Mouse (Mus musculus): ENCODE measurements around the gene Trmt13.
"Not testable (repeated sequence)": the region's sequence is repeated elsewhere in the genome, so short reads cannot be mapped to it uniquely, and the experiment has no call there.

Gene Trmt13

DNA sequence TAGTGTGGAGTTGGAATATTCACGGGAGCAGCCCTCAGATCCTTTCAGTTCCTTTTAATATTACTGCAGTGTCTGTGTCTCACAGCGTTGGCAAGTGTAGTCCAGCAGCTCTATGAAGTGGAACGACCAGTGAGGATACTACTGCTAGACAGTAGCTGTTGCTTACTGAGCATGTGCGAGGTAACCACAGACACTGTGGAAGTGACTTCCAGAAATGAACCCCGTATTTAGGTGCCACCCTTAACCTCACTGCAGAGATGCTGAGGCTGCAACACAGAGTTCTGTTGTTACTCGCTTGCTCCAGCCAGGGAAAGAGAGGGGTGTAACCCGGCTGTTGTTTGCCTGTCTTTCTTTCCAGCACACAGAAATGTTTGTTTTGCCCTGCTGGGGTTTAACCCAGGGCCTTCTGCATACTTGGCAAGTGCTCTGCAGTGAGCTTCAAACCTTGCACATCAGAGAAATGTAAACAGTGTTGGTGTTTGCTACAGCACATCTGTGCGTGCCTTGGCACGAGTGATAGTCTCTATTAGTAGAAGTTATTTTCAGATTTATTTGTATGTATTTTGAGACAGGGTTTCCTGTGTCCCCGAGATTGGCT, at the start of gene Trmt13:
Gene Trmt13 (minus strand): TSS at position 293 of the 598 bp plus-strand sequence.
- no peak for DNase-seq

DNA sequence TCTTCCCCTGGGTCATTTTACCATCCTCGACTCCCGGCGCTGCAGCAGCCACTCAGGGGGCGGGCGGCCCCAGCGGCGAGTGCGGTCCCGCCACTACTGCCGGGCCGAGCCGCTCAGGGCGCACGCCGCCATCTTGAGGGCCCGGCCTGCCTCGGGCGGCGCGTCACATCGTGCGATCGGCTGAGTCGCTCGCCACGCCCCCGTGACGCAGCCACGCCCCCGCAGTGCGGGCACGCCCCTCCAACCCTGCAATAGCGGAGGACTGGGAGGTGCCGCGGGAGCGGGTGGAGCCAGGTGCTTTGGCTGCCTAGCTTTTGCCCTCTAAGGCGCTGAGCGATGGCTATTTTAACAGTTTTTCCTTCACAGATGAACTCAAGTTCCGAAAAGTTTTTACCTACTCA, 48.1 kb upstream of the Trmt13 start, which contains the start of gene Mfsd14a:
Gene Mfsd14a (minus strand): TSS at position 215 of the 401 bp plus-strand sequence.
- DNase-seq: peak; percentile 100

DNA sequence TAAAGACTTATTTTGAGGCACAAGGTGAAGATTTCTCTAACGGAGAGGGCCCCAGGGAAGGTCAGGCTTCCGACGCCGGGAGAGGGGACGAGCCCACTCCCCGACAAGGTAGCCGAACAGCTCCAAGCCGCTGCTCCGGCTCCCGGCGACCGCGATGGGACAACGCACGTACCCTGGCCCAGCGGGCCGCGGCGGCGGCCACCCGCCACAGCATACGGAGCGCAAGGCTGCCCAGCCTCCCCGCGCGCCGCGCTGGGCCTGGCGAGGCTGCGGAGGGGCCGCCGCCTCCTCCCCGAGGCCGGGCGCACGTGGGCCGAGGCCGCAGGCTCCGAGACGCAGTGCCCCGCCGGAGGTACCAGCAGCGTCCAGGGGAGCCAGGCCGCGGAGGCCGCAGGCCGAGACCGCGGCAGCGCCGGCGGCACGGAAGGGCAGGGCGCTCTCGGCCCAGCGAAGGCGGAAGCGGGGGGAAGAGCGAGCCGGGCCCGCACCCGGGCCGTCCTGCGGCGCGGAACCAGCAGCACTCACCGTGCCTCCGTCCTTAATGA, 47.6 kb upstream of the Trmt13 start:
- no peak for DNase-seq

DNA sequence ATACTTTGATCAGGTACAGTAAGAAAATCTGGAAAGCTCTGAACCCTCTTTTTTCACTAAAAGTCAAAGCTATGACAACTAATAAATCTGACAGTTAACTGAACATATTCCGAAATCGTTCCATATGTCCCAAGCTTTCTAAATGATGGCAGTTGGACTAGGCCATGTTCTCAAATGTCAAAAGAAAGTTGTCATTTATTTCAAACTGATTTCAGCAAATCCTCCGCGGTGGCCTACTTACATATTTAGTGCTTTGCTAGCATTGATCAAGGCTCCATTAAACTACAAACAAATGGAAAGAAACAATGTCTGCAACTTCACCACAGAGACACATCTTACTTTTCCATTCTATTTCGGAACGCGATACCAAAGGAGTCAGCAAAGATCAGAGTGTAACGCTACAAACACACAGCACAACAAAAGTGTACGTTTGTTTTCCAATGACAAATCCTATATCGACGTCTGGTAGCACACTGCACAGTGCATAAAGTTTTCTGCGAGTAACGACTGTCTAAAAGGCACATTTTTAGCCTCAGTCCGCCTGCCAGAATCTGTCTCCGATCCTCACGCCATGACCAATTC, 47.0 kb upstream of the Trmt13 start:
- no peak for DNase-seq

DNA sequence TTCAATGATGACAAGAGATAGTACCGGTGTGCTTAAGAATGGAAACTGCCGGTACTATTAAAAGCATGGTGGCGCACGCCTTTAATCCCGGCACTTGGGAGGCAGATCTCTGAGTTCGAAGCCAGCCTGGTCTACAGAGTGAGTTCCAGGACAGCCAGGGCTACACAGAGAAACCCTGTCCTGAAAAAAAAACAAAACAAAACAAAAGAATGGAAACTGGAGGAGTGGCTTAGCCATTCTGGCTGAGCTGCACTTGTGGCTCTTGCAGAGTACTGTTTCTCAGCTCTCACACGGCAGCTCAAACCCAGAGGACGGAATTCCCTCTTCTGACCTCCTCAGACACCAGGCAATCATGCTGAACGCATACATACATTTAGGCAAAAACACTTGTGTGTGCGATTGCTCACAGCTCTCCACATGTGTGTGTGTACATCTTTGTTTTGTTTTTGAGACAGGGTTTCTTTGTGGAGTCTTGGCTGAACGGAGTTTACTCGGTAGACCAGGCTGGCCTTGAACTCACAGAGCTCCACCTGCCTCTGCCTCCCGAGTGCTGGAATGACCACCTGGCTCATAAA, 45.6 kb upstream of the Trmt13 start:
- no peak for DNase-seq

DNA sequence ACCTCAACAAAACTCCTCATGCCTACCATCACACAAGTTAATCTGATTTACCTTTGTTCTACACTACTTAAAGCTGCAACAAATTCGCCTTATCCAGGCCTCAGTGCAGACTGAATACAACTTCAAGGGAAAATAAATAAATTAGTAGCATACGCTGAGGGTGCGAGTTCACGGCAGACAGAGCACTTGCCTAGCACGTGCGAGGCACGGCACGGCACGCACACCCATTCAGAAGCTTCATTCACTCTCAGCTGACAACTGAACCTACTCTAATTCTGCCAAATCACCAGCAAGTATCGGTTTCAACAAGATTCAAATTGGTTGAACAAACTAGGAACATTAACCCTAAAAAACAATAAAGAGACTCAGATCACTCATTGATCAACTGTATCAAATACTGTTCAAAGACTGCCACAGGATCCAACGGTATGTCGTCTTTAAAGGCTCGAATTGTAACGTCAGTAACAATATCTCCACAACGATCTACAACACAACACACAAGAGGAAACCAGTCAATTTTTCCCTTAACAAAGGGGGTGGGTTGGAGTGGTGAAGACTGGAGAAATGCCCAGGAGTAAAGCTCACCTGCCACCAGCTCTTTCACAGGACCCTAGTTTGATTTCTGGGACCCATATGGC, 44.7 kb upstream of the Trmt13 start:
- no peak for DNase-seq

DNA sequence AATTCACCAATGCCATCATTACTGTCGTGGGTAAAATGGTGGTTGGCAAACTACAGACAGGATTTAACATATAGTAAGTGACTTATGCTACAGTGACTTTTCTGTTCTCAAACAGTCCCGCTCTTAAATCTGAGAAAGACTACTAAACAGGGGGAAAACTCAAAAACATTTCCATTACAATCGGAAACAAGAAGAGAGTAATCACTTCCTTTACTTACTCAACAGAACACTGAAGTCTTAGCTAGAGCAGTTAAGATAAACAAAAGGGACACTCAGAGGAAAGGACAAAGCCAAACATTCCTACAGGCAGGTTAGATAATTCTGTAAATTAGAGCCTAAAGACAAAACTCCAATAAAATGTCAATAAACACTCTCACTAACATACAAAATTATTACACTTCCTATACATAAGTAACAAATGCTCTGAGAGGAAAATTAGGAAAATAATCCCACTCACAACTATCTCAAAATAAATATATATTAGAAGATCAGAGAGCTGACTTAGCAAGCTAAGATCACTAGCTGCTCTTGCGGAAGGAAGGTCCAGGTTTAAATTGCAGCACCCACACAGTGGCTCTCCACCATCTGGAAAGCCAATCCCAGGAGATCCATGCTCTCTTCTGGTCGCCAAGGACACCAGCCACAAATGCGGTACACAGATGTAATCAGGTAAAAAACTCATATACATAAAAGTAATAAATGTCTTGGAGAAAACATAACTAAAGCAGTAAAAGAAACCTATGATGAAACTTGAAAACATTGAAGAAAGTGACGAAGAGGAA, 42.0 kb upstream of the Trmt13 start:
- DNase-seq: no peak

DNA sequence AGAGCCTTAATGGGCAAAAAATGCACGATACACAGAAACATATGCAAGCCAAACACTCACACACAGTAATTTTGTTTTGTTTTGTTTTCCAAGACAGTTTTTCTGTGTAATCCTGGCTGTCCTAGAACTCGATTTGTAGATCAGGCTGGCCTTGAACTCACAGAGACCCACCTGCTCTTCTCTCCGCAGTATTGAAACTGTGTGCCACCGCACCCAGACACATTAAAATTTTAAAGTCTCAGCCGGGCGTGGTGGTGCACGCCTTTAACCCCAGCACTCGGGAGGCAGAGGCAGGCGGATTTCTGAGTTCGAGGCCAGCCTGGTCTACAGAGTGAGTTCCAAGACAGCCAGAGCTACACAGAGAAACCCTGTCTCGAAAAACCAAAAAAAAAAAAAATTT, 39.7 kb upstream of the Trmt13 start:
- DNase-seq: not testable (repeated sequence)

DNA sequence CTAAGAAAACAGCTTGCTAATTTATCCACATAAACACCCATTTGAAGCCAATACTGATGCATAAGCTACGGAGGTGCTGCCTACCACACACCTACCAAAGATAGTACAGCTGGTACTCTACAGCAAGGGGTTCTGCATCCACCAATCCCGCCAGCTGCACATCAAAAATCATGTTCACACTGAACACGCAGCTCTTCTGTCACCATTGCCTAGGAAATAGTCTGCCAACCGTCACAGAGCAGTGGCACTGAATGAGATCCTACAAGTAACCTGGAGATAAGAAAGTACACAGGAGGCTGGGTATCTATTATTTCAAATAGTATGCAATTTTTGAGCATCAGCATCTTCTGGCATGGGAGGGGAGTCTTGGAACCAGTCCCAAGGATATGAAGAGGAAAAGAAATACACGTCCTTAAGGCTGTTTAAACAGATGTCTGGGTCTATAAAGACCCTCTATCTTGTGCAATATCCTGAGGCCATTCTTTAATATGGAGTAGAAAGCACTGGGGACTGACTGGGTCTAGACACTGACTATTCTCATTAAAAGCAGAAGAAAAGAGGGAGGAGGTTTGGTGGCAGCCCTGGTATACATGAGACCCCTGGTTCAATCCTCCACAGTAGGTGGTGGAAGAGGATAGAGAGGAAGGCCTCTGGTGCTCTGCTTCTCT, 39.0 kb upstream of the Trmt13 start:
- DNase-seq: no peak

DNA sequence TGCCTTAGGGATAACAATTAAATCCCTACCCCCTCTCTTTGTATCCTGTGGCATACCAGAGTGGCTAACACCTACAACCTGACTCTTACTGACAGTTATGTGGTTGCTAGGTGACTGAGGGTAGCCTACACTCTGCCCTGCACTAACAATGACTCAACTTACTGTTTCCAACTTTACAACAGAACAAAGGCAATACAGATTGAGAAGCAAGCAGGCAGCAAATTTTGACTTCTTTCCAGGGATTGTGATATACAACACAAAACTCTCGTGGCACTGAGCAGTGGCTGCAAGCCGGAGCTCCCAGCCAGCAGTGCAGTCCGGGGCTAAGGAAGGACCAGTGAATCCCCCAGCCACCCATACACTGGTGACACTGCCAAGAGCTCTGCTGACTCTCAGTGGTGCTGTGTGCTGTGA, 37.7 kb upstream of the Trmt13 start:
- DNase-seq: no peak

DNA sequence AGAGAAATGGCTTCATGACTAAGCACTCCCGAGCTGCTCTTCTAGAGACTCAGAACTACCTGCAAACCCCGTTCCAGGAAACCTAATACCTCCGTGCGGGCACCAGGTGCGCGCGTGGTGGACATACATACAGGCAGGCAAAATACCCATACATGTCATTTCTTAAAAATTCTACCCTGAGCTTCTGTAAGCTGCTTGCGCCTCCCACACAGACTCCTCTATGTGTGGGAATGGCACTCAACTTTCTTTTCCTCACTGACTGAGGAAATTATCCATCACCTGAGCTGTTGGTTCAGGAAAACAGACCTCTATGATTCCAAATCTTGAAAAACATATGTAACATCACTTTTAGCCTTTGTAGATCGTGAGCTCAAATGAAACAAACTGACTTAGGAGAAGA, 36.3 kb upstream of the Trmt13 start:
- no peak for DNase-seq

DNA sequence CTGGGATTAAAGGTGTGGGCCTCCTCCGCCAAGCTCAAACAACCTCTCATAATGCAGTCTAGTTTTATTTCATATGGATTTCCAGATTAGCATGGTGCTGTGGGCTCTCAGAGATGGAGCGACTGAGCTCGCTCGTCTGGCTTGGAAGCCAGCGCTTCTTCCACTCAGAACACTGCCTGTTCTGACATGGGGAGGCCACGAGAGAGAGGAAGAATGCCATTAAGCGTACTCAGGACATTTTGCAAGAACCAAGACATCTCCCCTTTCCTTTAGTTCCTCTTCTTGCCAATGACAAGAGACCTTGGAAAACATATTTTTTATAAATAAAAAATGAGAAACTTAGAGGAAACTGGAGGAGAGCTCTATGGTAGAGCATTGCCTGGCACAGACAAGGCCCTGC, 34.4 kb upstream of the Trmt13 start:
- no peak for DNase-seq

DNA sequence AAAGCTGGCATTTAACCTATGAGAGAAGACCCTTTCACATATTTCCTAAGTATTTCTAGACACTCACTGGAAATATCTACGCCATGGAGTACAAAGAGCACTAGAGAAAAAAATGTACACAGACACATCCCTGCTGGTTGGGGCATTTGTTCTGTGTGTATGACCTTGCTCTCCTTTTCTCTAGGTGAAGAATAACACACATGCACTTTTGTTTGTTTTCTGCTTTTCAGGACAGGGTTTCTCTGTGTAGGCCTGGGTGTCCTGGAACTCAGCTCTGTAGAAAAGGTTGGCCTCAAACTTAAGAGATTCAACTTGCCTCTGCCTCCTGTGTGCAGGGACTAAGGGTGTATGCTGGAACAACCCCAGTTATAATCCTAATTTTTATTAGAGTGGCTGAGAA, 32.0 kb upstream of the Trmt13 start:
- no peak for DNase-seq

DNA sequence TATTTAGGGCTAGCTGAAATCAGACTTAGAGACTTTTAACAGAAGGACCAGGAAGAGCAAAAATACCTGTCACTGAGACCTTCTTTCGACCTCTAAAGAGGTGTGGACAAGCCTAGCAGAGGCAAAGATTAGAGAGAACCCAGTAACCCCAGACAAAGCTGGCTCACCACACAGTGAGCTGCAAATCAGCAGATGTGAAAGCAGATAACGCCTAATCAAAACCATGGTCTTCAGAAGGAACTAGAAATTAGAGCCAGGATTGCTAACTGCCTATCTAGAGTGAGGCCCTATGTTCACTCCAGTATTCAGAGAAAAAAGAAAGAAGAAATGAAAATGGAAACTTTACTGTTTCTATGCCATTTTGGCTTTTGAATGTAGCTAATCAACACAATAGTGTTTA, 28.0 kb upstream of the Trmt13 start:
- no peak for DNase-seq

DNA sequence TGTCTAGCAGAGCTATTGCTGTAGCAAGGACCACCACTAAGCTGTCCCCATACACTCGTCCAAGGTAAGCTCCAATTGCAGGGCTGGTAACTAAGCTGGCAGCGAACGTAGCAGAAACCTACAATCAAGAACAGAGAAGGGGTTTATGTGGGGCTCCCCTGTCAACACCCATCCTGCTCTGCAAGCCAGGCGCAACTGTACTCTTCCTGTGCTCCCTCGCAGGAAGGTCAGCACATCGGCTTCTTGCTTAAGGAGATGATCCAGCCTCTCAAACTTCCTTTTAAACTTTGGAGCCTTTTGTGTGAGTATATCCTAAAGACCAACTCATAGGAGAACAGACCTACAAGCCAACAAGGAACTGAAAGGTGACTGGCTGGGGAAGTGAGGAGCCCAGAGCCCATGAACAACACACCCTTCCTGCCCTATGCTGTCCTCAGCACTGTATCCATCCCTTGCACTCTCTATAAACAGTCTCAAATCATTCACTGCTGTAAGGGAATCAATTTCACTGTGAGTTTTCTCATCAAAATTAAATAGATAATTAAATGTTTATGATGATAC, 27.5 kb upstream of the Trmt13 start:
- DNase-seq: no peak

DNA sequence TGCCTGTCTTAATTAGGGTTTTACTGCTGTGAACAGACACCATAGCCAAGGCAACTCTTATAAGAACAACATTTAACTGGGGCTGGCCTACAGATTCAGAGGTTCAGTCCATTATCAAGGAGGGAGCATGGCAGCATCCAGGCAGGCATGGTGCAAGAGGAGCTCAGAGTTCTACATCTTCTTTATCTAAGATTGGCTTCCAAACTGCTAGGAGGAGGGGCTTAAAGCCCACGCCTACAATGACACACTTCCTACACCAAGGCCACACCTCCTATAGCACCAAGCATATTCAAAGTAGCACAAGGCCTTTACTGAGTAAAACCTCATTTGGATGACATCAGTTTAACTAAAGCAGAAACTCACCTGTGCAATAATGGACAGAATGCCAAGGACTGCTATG, 25.6 kb upstream of the Trmt13 start:
- no peak for DNase-seq

DNA sequence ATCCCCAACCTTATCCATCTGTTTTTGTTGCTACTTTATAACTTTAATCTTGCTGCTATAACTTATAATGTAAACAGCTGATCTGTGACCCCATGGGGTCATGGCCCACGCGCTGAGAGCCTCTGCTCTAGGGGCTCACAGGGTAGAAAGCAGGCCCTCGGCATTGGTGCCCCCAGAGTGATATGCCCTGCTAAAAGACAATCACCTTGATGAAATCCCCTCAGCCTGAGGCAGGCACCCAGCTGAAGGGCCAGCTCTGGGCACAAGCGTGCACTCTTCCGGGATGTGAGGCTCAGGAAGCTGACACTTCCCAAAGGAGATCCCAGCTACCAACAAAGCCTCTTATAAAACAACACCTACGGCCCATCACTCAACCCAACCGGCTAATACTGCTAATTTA, 24.2 kb upstream of the Trmt13 start:
- no peak for DNase-seq

DNA sequence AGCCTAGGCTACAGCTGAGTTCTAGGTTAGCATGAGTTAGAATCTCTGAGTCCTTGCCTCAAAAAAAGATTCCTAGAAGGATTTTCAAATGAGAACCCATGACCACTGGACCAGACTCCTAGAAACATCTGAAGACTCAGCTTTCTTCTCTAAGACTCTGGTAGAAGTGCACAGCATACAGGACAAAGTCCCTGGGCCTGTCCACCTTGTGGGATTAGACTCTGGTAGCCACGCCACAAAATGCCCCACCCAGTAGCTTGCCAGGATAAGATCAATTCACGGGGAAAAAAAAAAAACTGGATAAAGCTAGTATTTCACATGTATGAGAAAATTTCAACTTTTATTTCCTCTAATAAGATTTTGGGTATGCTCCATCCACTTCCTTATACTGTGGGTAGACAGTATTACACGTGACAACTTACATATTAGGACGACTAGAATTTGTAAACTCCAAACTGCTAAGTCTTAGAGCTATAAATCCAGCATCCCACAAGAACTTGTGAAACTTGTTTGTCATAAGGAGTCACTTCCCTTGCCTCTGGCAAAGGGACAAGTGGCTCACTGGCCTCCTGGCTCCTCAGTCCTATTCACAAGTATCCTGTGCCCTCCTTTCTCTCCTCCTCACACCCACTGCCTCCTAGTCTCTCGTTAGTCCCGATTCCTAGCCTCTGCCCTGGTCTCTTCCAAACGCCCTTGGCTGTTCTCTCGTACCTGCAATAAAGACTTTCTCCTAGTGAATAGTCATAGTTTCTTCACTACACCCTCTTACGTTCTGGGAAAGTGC, 23.5 kb upstream of the Trmt13 start:
- DNase-seq: no peak

DNA sequence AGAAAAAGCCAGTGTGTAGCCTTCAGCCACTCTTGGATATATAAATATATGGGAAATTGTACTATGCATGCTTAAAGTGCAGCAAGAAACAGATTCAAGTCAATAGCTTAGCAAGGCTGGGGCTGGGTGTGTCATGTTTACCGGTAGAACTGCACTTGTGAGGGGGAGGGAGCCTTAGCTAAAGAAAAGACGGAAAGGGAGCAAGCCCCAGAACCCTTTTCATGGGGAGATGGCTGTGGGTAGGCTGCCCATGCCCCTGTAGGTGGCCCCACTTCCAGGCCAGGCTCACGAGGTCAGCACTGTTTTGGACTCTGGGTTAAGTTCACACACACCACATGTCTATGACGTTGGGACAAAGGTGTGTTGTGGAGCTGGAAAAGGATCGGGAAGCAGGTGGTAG, 21.4 kb upstream of the Trmt13 start:
- no peak for DNase-seq

DNA sequence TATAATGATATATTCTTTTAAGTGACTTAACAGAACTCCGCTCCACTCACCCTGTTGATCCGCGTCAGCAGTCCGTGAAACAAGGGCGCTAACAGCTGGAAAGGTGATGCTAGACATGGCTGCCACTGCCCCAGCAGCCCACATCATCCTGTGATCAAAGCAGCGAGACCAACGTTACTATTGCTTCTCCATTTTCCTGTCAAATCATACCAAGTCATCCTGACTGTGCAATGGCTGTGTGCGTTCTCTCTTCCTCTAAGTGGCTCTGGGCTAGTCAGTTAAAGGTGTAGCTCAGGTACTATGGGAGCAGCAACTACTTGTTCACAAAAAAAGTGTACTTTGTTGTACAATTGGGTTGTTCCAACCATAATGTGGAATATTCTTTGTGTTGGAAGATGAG, 20.5 kb upstream of the Trmt13 start:
- no peak for DNase-seq

DNA sequence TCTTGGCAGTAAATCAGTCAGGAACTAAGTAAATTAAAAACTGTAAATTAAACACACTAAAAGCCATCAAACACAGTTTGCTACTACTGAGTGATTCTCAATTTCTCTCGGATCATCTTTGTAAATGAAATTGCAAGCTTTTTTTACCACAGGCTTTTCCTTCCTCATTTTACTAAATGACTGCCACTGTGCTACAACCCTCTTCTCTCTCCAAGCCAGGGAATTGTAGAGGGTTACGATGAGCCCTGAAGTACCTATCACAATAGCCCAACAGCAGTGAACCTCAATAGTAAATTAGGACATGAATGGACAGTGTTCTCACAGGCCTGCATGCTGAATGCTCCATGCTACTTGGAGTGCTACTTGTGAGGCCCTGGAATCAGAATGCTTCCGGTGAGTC, 19.7 kb upstream of the Trmt13 start:
- no peak for DNase-seq
